ENCODE assay signal across 1 mouse cellular context in the genomic region with DNA sequence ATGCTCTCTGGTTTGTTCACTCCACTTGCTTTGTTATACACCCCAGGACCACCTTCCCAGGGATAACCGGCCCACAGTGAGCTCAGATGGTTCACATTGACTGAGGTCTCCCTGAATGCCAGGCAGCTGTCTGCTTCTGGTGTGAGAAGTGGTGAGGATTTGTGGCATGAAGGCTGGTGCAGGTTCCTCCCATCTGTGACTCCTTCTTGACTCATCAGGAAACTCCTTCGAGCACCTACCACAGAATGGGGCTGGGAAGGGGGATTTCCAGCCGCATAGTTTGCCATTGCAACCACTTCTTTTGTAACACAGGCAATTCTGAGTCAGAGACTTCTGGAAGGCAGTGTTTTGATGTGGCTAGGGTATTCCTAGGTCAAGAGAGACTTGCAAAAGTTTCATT.
TF ChIP-seq lines count a peak whose summit lies in the region.

No protein-coding gene starts in this region.

TF ChIP-seq in CH12.LX, 34 proteins besides CTCF, POLR2A, EP300 and RAD21 (continued from another document):
- TF ChIP-seq GABPA (IDR thresholded peaks at IDR 0.05; ENCODE audit: insufficient replicate concordance, low read depth, low read length), result no peak
- TF ChIP-seq SIN3A (IDR thresholded peaks at IDR 0.05; ENCODE audit: low read length), result peak; percentile 75; the same call in 1 of the 2 replicates
- 0 out of 2 replicates have a peak, but pooled peaks have one; percentile 24 for TF ChIP-seq ZNF384 (IDR thresholded peaks at IDR 0.05; ENCODE audit: low read depth, low read length)
- no peak for TF ChIP-seq NRF1 (IDR thresholded peaks at IDR 0.05; ENCODE audit: low read depth, low read length)
- TF ChIP-seq ZC3H11A (IDR thresholded peaks at IDR 0.05; ENCODE audit: low read depth, low read length), result no peak
- no peak for TF ChIP-seq ZMIZ1 (IDR thresholded peaks at IDR 0.05; ENCODE audit: low read depth, low read length)
- no peak for TF ChIP-seq USF2 (conservative IDR thresholded peaks at IDR 0.05; ENCODE audit: low read depth, low read length)
- TF ChIP-seq USF1 (IDR thresholded peaks at IDR 0.05; ENCODE audit: low read depth, low read length), result no peak
- no peak for TF ChIP-seq ELF1 (IDR thresholded peaks at IDR 0.05; ENCODE audit: low read depth, low read length)
- no peak for TF ChIP-seq UBTF (IDR thresholded peaks at IDR 0.05; ENCODE audit: low read depth, low read length)
- no peak for TF ChIP-seq MAZ (IDR thresholded peaks at IDR 0.05; ENCODE audit: low read depth, low read length)
- peak; percentile 87; the same call in 1 of the 2 replicates for TF ChIP-seq MEF2A (IDR thresholded peaks at IDR 0.05; ENCODE audit: borderline replicate concordance, low read depth, low read length)
- peak; percentile 97 for TF ChIP-seq ETS1 (conservative IDR thresholded peaks at IDR 0.05; ENCODE audit: low read depth, low read length)
- TF ChIP-seq PAX5 (IDR thresholded peaks at IDR 0.05; ENCODE audit: low read length), result no peak
- TF ChIP-seq BHLHE40 (IDR thresholded peaks at IDR 0.05; ENCODE audit: low read depth, low read length), result peak; percentile 74
- no peak for TF ChIP-seq POLR2AphosphoS2 (IDR thresholded peaks at IDR 0.05; ENCODE audit: low read depth, low read length)
- peak; percentile 80 for TF ChIP-seq JUN (IDR thresholded peaks at IDR 0.05; ENCODE audit: insufficient read depth, low read depth, low read length)
